Mouse (Mus musculus): ENCODE results near the gene Mrps36. TPM values are rescaled to one million over a fixed set of nuclear protein-coding genes. Genes with fewer than 3 reads are reported as not detected.

Gene Mrps36
- polyA plus RNA-seq, 1 experiment from 2014 or later, result 246 TPM

DNA sequence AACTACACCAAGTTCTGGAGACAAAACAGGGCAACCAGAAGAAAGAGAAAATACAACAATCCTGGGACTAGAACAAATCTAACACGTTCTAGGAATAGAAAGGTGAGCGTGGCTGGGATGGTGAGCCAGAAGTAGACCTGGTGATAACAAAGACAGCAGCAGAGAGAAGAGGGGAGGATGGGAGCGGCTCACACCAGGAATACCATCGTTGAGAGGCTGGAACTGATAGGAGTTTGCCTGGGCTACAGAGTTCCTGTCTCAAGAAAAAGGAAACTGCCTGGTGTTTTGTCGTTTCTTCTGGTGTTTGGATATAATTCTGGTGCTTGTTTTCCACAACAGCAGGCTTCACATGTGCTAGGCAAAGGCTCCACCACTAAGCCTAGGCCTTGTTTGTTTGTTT is 16.4 kb downstream of the Mrps36 start:
- no peaks in the 10 kb centered on the region for H3K9me3 ChIP-seq (replicated peaks; ENCODE audit: control insufficient read depth, low read length)
- peaks cover 4% of the 10 kb centered on the region for H3K36me3 ChIP-seq (ENCODE audit: control insufficient read depth, insufficient read depth)
- H3K4me2 ChIP-seq (ENCODE audit: low read depth, low read length), result peak overlapping the region; percentile 6; the same call in 1 of the 2 replicates
- no peaks in the 10 kb centered on the region for H3K27me3 ChIP-seq (ENCODE audit: control insufficient read depth, insufficient read depth, low read length)
- H3K9ac ChIP-seq (ENCODE audit: low read length), result no peak overlapping the region
- no peak overlapping the region; the same call in 1 of the 2 replicates for H3K27ac ChIP-seq (ENCODE audit: low read length)
- no peak for ATAC-seq (replicated peaks; ENCODE audit: extremely low read depth, insufficient read depth, low FRiP score)
- H3K4me1 ChIP-seq (ENCODE audit: control insufficient read depth, insufficient read depth, low read length), result peaks cover 31% of the 10 kb centered on the region
- WGBS, result 41% methylated on average over 5 of the region's 5 CpGs
- H3K4me3 ChIP-seq (ENCODE audit: low read length), result no peak overlapping the region

DNA sequence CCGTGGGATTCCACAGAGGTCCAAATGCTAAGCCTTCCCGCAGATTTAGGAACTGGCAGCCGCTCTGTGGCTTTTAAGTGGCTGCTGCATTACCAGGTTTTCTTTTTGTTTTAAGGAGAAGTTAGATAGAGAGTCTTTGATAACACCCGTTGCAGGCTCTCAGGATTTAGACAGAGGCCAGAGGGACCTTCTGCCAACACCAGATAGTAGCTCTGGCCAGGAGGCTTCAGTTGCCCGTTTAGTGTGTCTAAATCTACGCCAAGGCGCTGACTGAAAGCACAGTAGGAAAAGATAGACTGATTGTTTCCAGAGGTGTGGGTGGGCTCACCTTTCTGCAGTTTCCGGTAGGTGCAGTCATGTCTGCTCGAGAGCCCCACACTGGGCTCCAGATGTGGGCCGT is 19.3 kb downstream of the Mrps36 start:
- no peaks in the 10 kb centered on the region for H3K9me3 ChIP-seq (replicated peaks; ENCODE audit: control insufficient read depth, low read length)
- 49% methylated on average over 10 of the region's 10 CpGs for WGBS
- no peaks in the 10 kb centered on the region for H3K27me3 ChIP-seq (ENCODE audit: control insufficient read depth, insufficient read depth, low read length)
- no peak overlapping the region for H3K4me2 ChIP-seq (ENCODE audit: low read depth, low read length)
- H3K27ac ChIP-seq (ENCODE audit: low read length), result peak overlapping the region; percentile 70
- no peak overlapping the region for H3K9ac ChIP-seq (ENCODE audit: low read length)
- no peak overlapping the region for H3K4me3 ChIP-seq (ENCODE audit: low read length)
- H3K36me3 ChIP-seq (ENCODE audit: control insufficient read depth, insufficient read depth), result peaks cover 17% of the 10 kb centered on the region
- no peak for ATAC-seq (replicated peaks; ENCODE audit: extremely low read depth, insufficient read depth, low FRiP score)
- peaks cover 31% of the 10 kb centered on the region for H3K4me1 ChIP-seq (ENCODE audit: control insufficient read depth, insufficient read depth, low read length)

DNA sequence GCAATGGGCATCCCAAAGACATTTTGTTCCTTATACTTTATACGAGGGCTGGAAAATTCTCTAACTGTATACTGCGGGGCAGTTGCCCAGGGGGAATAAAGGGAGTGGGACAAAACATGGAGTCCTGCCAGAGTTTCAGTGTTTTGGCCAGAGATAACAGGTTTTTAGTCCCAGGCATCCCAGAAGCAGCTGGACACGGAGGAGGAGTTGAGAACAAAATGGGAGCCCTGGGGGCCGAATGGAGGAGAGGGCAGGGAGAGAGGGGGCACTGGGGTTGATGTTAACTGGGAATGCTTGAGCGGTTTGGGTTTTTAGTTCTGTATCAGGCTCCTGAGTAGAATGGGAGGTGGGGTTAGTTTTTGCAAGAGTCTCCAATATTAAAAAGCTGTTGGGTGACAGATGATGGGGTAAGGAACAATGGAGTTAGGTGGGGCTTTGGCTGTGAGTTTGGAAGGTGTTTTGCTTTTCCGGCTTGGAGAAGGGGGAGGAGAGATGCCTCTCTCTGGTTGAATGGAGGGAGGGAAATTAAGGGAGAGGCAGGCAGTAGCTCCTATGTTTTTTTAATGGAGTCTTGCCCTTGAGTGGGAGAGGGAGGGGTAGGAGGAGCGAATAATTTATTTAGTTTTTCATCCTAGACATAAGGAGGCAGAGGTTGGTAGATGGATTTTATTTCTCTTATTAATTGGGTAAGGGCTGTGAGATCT is 20.3 kb downstream of the Mrps36 start:
- H3K4me1 ChIP-seq (ENCODE audit: control insufficient read depth, insufficient read depth, low read length), result peaks cover 27% of the 10 kb centered on the region
- no peak overlapping the region for H3K4me2 ChIP-seq (ENCODE audit: low read depth, low read length)
- WGBS, result 77% methylated on average over 7 of the region's 7 CpGs
- peaks cover 21% of the 10 kb centered on the region for H3K36me3 ChIP-seq (ENCODE audit: control insufficient read depth, insufficient read depth)
- no peaks in the 10 kb centered on the region for H3K27me3 ChIP-seq (ENCODE audit: control insufficient read depth, insufficient read depth, low read length)
- H3K9ac ChIP-seq (ENCODE audit: low read length), result no peak overlapping the region
- no peak overlapping the region for H3K4me3 ChIP-seq (ENCODE audit: low read length)
- no peak for ATAC-seq (replicated peaks; ENCODE audit: extremely low read depth, insufficient read depth, low FRiP score)
- H3K9me3 ChIP-seq (replicated peaks; ENCODE audit: control insufficient read depth, low read length), result no peaks in the 10 kb centered on the region
- no peak overlapping the region for H3K27ac ChIP-seq (ENCODE audit: low read length)

DNA sequence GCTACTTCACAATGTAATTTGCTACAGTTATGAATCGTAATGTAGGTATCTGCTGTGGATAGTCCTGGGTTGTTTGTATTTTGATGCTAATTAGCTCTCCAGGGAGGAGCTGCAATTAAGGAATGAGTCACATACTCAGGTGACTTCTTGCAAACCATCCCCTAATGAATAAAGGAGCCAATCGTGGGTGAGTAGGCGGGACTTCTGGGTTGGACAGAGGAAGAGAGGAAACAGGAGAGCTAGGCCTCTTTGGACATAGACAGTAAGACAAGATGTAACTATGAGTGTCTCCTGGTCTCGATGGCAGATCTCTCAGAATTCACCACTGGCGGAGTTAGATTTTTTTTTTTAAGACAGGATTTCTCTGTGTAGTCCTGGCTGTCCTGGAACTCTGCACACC is 22.8 kb downstream of the Mrps36 start:
- H3K4me1 ChIP-seq (ENCODE audit: control insufficient read depth, insufficient read depth, low read length), result peaks cover 14% of the 10 kb centered on the region
- H3K4me2 ChIP-seq (ENCODE audit: low read depth, low read length), result no peak overlapping the region
- H3K27me3 ChIP-seq (ENCODE audit: control insufficient read depth, insufficient read depth, low read length), result no peaks in the 10 kb centered on the region
- H3K27ac ChIP-seq (ENCODE audit: low read length), result no peak overlapping the region
- no peak for ATAC-seq (replicated peaks; ENCODE audit: extremely low read depth, insufficient read depth, low FRiP score)
- WGBS, result 94% methylated on average over 5 of the region's 5 CpGs
- no peaks in the 10 kb centered on the region for H3K9me3 ChIP-seq (replicated peaks; ENCODE audit: control insufficient read depth, low read length)
- H3K9ac ChIP-seq (ENCODE audit: low read length), result no peak overlapping the region
- peaks cover 32% of the 10 kb centered on the region for H3K36me3 ChIP-seq (ENCODE audit: control insufficient read depth, insufficient read depth)
- no peak overlapping the region for H3K4me3 ChIP-seq (ENCODE audit: low read length)

DNA sequence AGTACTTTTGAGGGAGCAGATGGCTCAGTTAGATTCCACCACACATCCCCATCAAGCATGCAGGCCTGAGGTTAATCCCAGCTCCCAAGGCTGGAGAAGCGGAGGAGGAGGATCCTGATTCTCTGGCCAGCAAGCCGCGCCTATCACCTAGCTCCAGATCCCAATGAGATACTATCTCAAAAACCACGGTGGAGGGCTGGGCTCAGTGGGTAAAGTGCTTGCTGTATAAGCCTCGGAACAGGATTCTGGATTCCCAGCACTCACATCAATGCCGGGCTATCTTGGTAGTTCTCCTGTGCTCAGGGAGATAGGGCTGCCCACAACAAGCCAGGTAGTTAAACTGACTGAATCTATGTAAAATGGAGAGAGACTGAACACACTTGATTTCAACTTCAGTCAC is 29.0 kb downstream of the Mrps36 start:
- no peak overlapping the region for H3K27ac ChIP-seq (ENCODE audit: low read length)
- H3K4me2 ChIP-seq (ENCODE audit: low read depth, low read length), result no peak overlapping the region
- H3K9ac ChIP-seq (ENCODE audit: low read length), result no peak overlapping the region
- ATAC-seq (replicated peaks; ENCODE audit: extremely low read depth, insufficient read depth, low FRiP score), result no peak
- no peaks in the 10 kb centered on the region for H3K4me1 ChIP-seq (ENCODE audit: control insufficient read depth, insufficient read depth, low read length)
- H3K9me3 ChIP-seq (replicated peaks; ENCODE audit: control insufficient read depth, low read length), result no peaks in the 10 kb centered on the region
- 82% methylated on average over 6 of the region's 6 CpGs for WGBS
- no peaks in the 10 kb centered on the region for H3K27me3 ChIP-seq (ENCODE audit: control insufficient read depth, insufficient read depth, low read length)
- peaks cover 62% of the 10 kb centered on the region for H3K36me3 ChIP-seq (ENCODE audit: control insufficient read depth, insufficient read depth)
- H3K4me3 ChIP-seq (ENCODE audit: low read length), result no peak overlapping the region

DNA sequence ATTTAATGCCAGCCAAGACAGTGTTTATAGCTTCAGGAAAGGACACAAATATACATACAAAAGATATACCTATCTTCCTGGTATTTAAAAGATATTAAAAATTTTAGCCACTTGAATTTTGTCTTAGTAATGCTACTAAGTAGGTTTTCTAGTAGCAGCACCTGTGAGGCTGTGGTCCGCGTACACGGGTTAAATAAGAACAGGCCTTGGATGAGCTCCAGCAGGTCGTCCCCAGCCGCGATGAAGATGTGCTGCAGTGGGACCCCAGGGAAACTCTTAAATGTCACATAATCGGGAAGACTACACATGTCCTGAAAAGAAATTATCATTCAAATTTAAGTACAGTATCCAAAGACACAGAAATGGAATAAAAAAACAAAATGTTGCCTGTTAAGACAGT is 38.3 kb downstream of the Mrps36 start:
- no peak for ATAC-seq (replicated peaks; ENCODE audit: extremely low read depth, insufficient read depth, low FRiP score)
- Histone ChIP-seq H3K27me3 (ENCODE audit: control insufficient read depth, insufficient read depth, low read length) (no peaks in the 10 kb centered on the region), H3K4me2 (ENCODE audit: low read depth, low read length) (no peak overlapping the region), H3K9me3 (replicated peaks; ENCODE audit: control insufficient read depth, low read length) (no peaks in the 10 kb centered on the region), H3K36me3 (ENCODE audit: control insufficient read depth, insufficient read depth) (peaks cover 78% of the 10 kb centered on the region), H3K9ac (ENCODE audit: low read length) (no peak overlapping the region), H3K27ac (ENCODE audit: low read length) (no peak overlapping the region), H3K4me3 (ENCODE audit: low read length) (no peak overlapping the region), H3K4me1 (ENCODE audit: control insufficient read depth, insufficient read depth, low read length) (no peaks in the 10 kb centered on the region)
- 95% methylated on average over 7 of the region's 7 CpGs for WGBS

DNA sequence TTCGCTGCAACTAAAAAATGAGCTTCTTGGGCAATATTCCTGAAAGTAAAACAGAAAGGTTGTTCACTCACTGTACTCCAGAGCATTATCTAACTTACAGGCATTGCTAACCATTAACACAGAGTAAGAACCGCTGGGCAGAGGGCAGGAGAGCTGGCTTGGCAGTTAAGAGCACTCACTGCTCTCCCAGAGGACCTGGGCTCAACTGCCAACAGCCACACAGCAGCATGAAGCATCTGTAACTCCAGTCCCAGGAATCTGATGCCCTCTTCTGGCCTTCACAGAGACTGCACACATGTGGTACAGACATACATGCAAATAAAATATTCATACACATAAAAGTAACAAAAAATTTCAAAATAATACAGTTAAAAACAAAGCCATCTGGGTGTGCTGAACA is 41.0 kb downstream of the Mrps36 start:
- 93% methylated on average over 2 of the region's 2 CpGs for WGBS
- Histone ChIP-seq H3K27ac (ENCODE audit: low read length) (no peak overlapping the region), H3K9me3 (replicated peaks; ENCODE audit: control insufficient read depth, low read length) (no peaks in the 10 kb centered on the region), H3K36me3 (ENCODE audit: control insufficient read depth, insufficient read depth) (peaks cover 64% of the 10 kb centered on the region), H3K4me3 (ENCODE audit: low read length) (no peak overlapping the region), H3K27me3 (ENCODE audit: control insufficient read depth, insufficient read depth, low read length) (no peaks in the 10 kb centered on the region), H3K4me1 (ENCODE audit: control insufficient read depth, insufficient read depth, low read length) (no peaks in the 10 kb centered on the region), H3K4me2 (ENCODE audit: low read depth, low read length) (no peak overlapping the region), H3K9ac (ENCODE audit: low read length) (no peak overlapping the region)
- no peak for ATAC-seq (replicated peaks; ENCODE audit: extremely low read depth, insufficient read depth, low FRiP score)

DNA sequence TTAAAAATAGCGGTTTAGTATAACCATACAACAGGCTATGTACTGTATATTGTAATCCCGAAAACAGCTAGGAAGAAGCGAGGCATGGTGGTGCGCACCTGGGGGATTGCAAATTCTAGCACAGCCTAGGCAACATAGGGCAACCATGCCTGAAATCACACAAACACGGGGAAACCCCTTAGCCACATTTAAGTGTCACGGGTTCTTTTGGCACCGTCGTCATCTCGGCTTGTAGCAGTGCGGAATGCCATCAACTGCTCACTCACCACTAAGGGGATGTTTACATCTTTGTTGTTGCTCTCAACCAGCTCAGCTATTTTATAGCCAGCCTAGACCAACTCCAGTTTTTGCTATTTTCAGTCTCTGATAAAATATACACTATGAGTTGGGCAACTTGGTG is 45.6 kb downstream of the Mrps36 start:
- H3K4me1 ChIP-seq (ENCODE audit: control insufficient read depth, insufficient read depth, low read length), result no peaks in the 10 kb centered on the region
- ATAC-seq (replicated peaks; ENCODE audit: extremely low read depth, insufficient read depth, low FRiP score), result no peak
- H3K27me3 ChIP-seq (ENCODE audit: control insufficient read depth, insufficient read depth, low read length), result no peaks in the 10 kb centered on the region
- H3K27ac ChIP-seq (ENCODE audit: low read length), result no peak overlapping the region
- peaks cover 42% of the 10 kb centered on the region for H3K36me3 ChIP-seq (ENCODE audit: control insufficient read depth, insufficient read depth)
- H3K9ac ChIP-seq (ENCODE audit: low read length), result no peak overlapping the region
- H3K4me2 ChIP-seq (ENCODE audit: low read depth, low read length), result no peak overlapping the region
- WGBS, result 92% methylated on average over 10 of the region's 10 CpGs
- H3K4me3 ChIP-seq (ENCODE audit: low read length), result no peak overlapping the region
- no peaks in the 10 kb centered on the region for H3K9me3 ChIP-seq (replicated peaks; ENCODE audit: control insufficient read depth, low read length)

DNA sequence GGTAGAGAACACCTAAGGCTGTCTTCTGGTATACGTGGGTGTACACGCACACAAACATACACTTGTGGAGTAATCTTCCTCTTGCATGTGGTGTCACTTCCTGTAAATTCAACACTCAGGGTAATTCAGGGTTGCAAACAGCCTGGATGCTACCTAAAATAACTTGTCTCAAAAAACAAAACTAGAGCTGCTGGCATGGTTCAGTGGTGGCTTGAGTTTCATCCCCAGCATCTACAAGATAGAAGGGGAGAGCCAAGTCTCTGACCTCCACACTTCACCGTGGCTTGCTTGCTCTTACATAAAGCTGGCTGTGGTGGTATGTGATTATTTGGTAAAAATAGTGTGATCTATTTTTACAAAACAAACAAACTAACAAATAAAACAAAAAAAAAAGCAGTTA is 46.9 kb downstream of the Mrps36 start:
- H3K27ac ChIP-seq (ENCODE audit: low read length), result no peak overlapping the region
- no peak for ATAC-seq (replicated peaks; ENCODE audit: extremely low read depth, insufficient read depth, low FRiP score)
- no peaks in the 10 kb centered on the region for H3K4me1 ChIP-seq (ENCODE audit: control insufficient read depth, insufficient read depth, low read length)
- peaks cover 31% of the 10 kb centered on the region for H3K36me3 ChIP-seq (ENCODE audit: control insufficient read depth, insufficient read depth)
- WGBS, result 89% methylated on average over 3 of the region's 3 CpGs
- no peak overlapping the region for H3K9ac ChIP-seq (ENCODE audit: low read length)
- H3K27me3 ChIP-seq (ENCODE audit: control insufficient read depth, insufficient read depth, low read length), result no peaks in the 10 kb centered on the region
- no peak overlapping the region for H3K4me2 ChIP-seq (ENCODE audit: low read depth, low read length)
- no peaks in the 10 kb centered on the region for H3K9me3 ChIP-seq (replicated peaks; ENCODE audit: control insufficient read depth, low read length)
- no peak overlapping the region for H3K4me3 ChIP-seq (ENCODE audit: low read length)

Measured in heart, embryonic 16.5 days (tissue).